Mouse (Mus musculus): Measurements from ENCODE around the gene Fshr.

DNA sequence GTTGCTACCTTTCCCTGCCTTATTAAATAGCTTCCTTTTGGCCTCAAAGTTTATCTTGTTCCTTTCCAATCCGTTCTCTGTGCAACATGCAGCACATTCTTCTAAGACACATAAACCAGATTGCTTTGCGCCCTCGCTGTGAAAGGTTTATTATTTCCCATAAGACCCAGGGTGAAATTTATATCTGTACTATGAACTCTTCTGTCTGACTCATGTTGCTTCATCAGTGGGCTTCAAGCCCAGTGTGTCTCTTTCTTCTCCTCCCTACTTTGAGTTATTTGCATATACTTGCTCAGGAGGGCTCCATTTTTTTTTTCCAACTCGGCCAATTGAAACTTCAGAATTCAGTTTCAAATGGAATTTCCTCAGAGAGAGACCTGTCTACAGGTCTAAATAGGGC, 183.5 kb downstream of the Fshr start:
- TF ChIP-seq FLI1 (IDR thresholded peaks at IDR 0.05; ENCODE audit: low read length) (no peak), GATA1 (IDR thresholded peaks at IDR 0.05; ENCODE audit: borderline replicate concordance, low read length) (no peak)

Measured in megakaryocyte, embryonic 14.5 days (primary cell).